Mouse (Mus musculus): ENCODE measurements around the gene Serpinb2. TPM values are rescaled to one million over a fixed set of nuclear protein-coding genes. Genes with fewer than 3 reads are reported as not detected.

The Serpinb2 gene
- total RNA-seq, 2 experiments from 2014 or later = not detected

GRCm38 (mm10) chr1:107565644-107566043 is 54.4 kb downstream of the Serpinb2 start:
- no peak for DNase-seq (ENCODE audit: extremely low spot score in 1 of 2, low spot score in 2 of 2)

GRCm38 (mm10) chr1:107576094-107576493 is 64.9 kb downstream of the Serpinb2 start:
- DNase-seq (ENCODE audit: extremely low spot score in 1 of 2, low spot score in 2 of 2) = no peak
- intact Hi-C loops (cut with DNase I) = no loop called here

More at GRCm38 (mm10) chr1:107565644-107566043, 54.4 kb downstream of the Serpinb2 start:
- intact Hi-C loops (cut with DNase I) = loop anchor here (2.0 to 10.0 kb wide), 2 partner anchors 27 to 441 kb away; no protein-coding TSS in a partner anchor

DNA sequence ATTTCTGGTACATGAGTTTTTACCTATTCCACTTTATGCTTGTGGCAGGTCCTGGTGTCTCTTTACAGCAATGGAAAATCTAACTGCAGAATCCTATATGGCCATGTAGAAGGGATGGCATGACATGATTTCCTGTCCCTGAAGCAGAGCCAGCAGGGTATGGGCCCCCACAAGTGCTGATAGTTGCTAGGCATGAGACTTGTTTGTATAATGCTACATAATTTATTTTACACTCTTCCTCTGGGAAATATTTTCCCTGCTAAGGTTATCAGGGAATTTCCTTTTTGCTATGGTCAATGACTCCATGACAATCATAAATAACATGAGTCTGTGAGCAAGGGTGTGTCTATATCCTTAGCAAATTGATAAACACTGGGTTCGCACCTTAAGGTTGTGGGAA is 66.3 kb downstream of the Serpinb2 start:
- DNase-seq (ENCODE audit: extremely low spot score in 1 of 2, low spot score in 2 of 2) = no peak
- intact Hi-C loops (cut with DNase I) = no loop called here

GRCm38 (mm10) chr1:107581220-107581619 is 70.0 kb downstream of the Serpinb2 start:
- DNase-seq (ENCODE audit: extremely low spot score in 1 of 2, low spot score in 2 of 2) = peak in 1 of 2 experiments; percentile 49
- intact Hi-C loops (cut with DNase I) = no loop called here

GRCm38 (mm10) chr1:107582900-107583299 is 71.7 kb downstream of the Serpinb2 start:
- no peak for DNase-seq (ENCODE audit: extremely low spot score in 1 of 2, low spot score in 2 of 2)
- intact Hi-C loops (cut with DNase I) = no loop called here

DNA sequence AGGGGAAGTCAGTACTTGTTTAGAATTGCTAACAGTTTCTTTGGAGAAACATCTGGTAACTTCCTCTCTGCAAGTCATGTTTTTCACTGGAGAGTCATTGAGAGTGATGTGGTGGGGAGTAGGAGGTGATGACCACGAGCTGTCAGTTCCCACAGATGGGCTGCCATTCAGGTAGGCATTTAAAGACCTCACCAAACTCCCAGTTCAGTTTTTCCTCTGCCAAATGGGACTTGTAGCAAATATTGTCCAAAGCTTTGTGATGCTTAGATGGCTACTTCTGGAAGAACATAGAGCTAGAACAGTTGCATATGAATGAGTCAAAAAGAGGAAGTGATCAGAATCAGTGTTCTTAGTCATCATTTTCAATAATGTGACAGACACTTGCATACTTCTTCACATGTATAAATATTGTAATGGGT is 72.7 kb downstream of the Serpinb2 start:
- DNase-seq (ENCODE audit: extremely low spot score in 1 of 2, low spot score in 2 of 2) = no peak
- intact Hi-C loops (cut with DNase I) = no loop called here

- no peak for DNase-seq (ENCODE audit: extremely low spot score in 1 of 2, low spot score in 2 of 2)
- intact Hi-C loops (cut with DNase I) = no loop called here
These were observed 73.7 kb downstream of the Serpinb2 start for GRCm38 (mm10) chr1:107584932-107585331.

Other genes with a start within 250 kb of the Serpinb2 start
- not detected for gene Serpinb3b, start 233.1 kb upstream of the Serpinb2 start, total RNA-seq (2021)
- not detected for gene Serpinb3c, start 233.1 kb upstream of the Serpinb2 start, total RNA-seq (2021)
- not detected for gene Serpinb11, start 150.2 kb upstream of the Serpinb2 start, total RNA-seq (2021)
- under 1 TPM in 1 of 2 experiments, not detected in 1; 0.18 TPM for gene Serpinb7, start 111.8 kb upstream of the Serpinb2 start, total RNA-seq (2021)
- 1 to 10 TPM; 2.1 to 2.4 TPM for gene Serpinb8, start 78.6 kb downstream of the Serpinb2 start, total RNA-seq (2021)